Mouse (Mus musculus) lung, adult 2 months (tissue): ENCODE results near the gene Iffo1. TPM values are rescaled to one million over a fixed set of nuclear protein-coding genes. Genes with fewer than 3 reads are reported as not detected.
"Not testable (repeated sequence)": the region's sequence is repeated elsewhere in the genome, so short reads cannot be mapped to it uniquely, and the experiment has no call there.

Experiments used
- DNase-seq: peaks from one replicate; pipeline ENCODE4 v3.0.0; 2022
- H3K4me1 ChIP-seq: fragments of 200-500 bp; 2 replicates; pipeline ENCODE4 v1.6.1; 2011; ENCODE audit warnings: low read length; ENCODE audit not compliant: control insufficient read depth, insufficient read depth
- H3K4me3 ChIP-seq: fragments of 200-500 bp; replicated peaks from 2 replicates; pipeline ENCODE3; 2011; ENCODE audit warnings: low read depth, mild to moderate bottlenecking, control low read depth, low read length; ENCODE audit errors: extremely low read depth
- CTCF ChIP-seq: fragments of 200-500 bp; IDR thresholded peaks from 2 replicates; pipeline ENCODE4 v1.5.1; 2011; ENCODE audit warnings: mild to moderate bottlenecking, low read length, control low read depth; ENCODE audit not compliant: insufficient read depth
- POLR2A ChIP-seq: fragments of 200-500 bp; IDR thresholded peaks from 2 replicates; pipeline ENCODE4 v1.6.1; 2011; ENCODE audit warnings: low read depth, mild to moderate bottlenecking, control low read depth, low read length, borderline replicate concordance; ENCODE audit errors: extremely low read depth
- WGBS: fragments of 180-500 bp; shearing (Covaris S2); methylation state at CpG from one replicate; pipeline ENCODE4 v1.1.7; 2018; 5-methylcytosine and 5-hydroxymethylcytosine counted together
- polyA plus RNA-seq: library from polyadenylated mRNA; depleted of rRNA; stranded (reverse); fragments of >200 nt; gene quantifications from 2 replicates; pipeline ENCODE4 v1.2.3, GENCODE M21; 2012

Iffo1 gene
- polyA plus RNA-seq, 1 experiment = 51.0 TPM

GRCm38 (mm10) chr6:125158944-125159492 is 14.0 kb downstream of the Iffo1 start:
- no peak for DNase-seq
- TF ChIP-seq POLR2A = no peak
- no peak for TF ChIP-seq CTCF
- Histone ChIP-seq H3K4me3 (no peak overlapping the region), H3K4me1 (peaks cover 3% of the 10 kb centered on the region)
- 84% methylated on average over 15 of the region's 15 CpGs for WGBS

DNA sequence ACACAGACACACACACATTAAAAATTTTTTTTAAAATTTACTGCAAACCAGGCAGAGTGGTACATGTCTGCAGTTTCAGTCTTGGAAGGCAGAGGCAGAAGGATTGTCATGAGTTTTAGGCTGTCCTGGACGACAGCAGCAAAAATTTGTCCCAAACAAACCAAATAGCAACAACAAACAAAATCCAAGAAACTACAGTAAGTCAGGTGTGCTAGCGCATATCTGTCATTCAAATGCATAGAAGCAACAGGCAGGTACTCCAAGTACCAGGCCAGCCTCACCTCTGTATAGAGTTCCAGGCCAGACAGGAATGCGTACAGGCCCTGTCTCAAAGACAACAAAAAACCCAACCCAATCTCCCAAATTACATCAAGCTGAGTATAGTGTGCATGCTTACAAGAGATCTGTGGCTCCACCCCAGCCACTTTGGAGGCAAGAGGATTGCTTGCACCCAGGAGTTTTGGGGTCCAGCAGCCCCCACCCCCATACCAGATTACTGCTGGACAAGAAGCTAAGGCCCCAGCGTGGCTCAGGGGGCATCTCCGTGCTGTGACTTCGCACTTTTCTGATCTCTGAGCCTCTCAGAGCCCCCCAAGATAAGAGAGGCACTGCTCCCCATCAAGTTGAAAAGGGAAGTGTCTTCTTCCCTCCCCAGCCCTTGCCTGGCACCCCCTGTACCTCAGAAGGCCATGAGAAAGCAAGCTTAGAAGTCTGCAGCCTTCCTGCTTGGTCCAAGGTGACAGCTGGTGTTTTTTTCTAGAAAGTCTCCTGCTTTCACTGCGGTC is 14.9 kb downstream of the Iffo1 start:
- TF ChIP-seq POLR2A (no peak), CTCF (no peak)
- no peak for DNase-seq
- H3K4me1 ChIP-seq = peaks cover 9% of the 10 kb centered on the region
- 78% methylated on average over 7 of the region's 7 CpGs for WGBS
- H3K4me3 ChIP-seq = no peak overlapping the region

GRCm38 (mm10) chr6:125160558-125160853 is 15.5 kb downstream of the Iffo1 start:
- Histone ChIP-seq H3K4me1 (peaks cover 9% of the 10 kb centered on the region), H3K4me3 (no peak overlapping the region)
- DNase-seq = no peak
- TF ChIP-seq CTCF = no peak
- TF ChIP-seq POLR2A = no peak
- WGBS = 61% methylated on average over 10 of the region's 10 CpGs

DNA sequence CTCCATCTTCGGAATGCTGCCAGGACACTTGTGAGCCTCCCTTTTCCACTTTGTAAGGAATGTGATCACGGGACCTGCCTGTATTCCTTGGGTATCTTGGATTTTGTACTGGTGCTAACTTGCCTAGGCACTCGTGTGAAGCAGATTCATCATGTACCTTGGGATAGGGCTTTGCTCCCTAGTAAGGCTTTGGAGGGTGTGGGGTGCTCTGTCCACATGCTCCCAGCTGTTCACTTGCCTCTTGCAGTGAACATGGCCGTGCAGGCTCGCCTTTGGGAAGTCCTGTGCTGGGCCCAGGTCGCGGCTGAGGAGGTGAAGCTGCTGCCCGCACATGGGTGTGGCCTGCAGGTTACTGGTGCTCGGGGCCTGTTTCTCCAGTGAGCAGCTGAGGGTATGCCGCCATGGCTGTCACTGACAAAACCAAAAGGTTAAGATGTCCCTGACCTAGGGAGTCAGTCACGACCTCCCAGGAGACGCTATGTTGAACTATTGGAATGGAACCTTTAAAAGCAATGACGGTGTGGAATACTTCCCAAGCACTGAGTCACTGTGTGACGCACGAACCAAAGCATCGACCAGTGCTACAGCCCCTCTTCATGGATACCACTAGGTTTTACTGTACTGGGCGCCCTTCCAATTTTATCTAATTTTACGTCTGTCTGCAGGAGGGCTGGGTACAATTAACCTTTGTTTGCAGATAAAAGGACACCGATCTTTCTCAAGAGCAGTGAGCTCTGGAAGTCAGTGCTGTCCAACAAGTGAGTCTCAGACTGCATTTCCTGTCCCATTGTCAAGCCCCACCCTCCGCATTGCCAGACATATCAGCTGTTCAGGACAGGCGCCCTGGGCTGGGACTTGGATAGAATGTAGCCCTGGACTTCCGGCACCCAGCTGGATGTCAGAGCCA is 16.1 kb downstream of the Iffo1 start:
- no peak overlapping the region for H3K4me3 ChIP-seq
- peak; percentile 43 for DNase-seq
- TF ChIP-seq POLR2A = peak; percentile 47; the same call in 1 of the 2 replicates
- no peak for TF ChIP-seq CTCF
- H3K4me1 ChIP-seq = peaks cover 9% of the 10 kb centered on the region
- 33% methylated on average over 22 of the region's 22 CpGs for WGBS

GRCm38 (mm10) chr6:125161971-125162370 is 16.9 kb downstream of the Iffo1 start:
- DNase-seq = peak; percentile 63
- 4% methylated on average over 4 of the region's 5 CpGs for WGBS
- H3K4me1 ChIP-seq, H3K4me3 ChIP-seq: not testable (repeated sequence)
- TF ChIP-seq CTCF = peak; percentile 27; the same call in 1 of the 2 replicates

DNA sequence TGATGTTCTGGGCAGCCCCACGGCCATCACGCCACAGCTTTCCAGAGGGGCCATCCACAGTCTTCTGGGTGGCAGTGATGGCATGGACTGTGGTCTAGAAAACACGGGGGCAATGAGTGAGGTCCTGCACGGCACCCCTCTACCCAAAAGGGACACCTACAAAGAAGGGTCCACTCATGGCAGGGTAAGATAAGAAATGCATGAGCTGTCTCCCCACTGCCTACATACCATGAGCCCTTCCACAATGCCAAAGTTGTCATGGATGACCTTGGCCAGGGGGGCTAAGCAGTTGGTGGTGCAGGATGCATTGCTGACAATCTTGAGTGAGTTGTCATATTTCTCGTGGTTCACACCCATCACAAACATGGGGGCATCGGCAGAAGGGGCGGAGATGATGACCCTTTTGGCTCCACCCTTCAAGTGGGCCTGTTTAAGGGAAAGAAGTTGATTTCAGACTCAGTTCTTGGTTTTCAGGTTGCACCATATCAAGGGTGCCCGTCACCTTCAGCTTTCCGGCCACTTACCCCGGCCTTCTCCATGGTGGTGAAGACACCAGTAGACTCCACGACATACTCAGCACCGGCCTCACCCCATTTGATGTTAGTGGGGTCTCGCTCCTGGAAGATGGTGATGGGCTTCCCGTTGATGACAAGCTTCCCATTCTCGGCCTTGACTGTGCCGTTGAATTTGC is 17.7 kb downstream of the Iffo1 start:
- not testable (repeated sequence) for H3K4me1 ChIP-seq, DNase-seq, H3K4me3 ChIP-seq
- WGBS = 73% methylated on average over 13 of the region's 16 CpGs

DNA sequence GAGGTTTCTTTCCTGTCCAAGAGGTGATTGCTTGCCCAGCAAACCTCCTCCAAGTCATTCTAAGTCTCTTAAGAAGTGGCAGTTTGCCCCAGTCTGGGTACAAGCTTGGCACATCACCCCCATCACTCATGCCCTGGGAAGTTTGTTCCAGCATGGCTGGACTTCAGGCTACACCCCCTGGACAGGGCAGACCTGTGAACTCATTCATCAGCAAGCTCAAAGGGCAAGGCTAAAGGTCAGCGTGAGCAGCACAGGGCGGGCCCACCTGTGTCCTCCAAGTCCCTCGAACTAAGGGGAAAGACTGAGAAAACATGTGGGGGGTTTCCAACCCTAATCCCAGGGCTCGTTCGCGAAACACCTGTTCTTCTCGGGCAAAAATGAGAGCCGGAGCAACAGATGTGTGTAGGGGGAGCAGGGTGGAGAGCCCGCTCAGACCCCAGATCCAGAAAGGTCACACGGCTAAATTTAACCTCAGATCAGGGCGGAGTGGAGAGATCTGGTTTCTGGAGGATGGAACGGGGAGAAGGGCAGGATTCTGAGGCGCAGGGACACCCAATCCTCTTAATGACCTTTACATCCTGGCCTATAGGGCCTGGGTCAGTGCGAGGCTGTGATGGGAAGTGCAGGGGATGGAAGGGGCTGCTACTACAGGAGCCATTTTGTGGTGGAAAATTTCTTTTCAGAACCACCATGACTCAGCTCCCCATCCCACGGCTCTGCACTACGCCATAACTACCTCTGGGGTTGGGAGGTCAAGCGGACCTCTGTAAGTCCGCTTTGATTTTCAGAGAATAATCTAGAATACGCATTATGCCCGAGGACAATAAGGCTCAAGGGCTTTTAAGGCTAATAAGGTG is 19.0 kb downstream of the Iffo1 start:
- H3K4me1 ChIP-seq = peaks cover 9% of the 10 kb centered on the region
- DNase-seq = no peak
- H3K4me3 ChIP-seq = peak overlapping the region; percentile 85
- WGBS = 26% methylated on average over 20 of the region's 20 CpGs
- TF ChIP-seq POLR2A (no peak), CTCF (no peak)

DNA sequence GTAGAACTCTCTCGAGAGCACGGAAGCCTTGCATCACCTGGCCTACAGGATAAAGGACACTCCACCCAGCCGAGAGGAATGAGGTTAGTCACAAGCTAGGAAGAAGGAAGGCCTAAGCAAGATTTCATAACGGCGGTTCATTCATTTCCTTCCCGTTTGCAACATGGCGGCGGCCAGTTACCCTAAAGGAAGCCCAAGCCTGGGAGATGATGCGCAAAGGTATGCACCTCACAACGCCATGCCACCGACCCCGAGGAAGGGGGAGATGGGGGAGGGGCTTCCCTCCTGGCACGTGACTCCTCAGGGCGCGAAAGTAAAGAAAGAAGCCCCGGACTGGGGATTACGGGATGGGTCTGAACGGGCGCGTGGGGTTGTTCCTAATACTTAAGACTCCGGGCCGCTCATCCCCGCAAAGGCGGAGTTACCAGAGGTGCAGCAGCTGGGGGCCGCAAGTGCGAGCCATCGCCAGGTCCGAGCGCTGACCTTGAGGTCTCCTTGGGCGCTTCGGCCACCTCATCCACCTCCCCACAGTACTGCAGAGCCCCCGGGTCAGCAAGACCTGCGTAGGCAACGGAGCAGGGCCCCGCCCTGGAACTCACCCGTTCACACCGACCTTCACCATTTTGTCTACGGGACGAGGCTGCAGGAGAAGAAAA is 19.8 kb downstream of the Iffo1 start:
- Histone ChIP-seq H3K4me3 (peak overlapping the region; percentile 85), H3K4me1 (peaks cover 9% of the 10 kb centered on the region)
- TF ChIP-seq CTCF (no peak), POLR2A (no peak)
- DNase-seq = peak; percentile 68
- under 1% methylated on average over 39 of the region's 39 CpGs for WGBS
